Mouse (Mus musculus) right cerebral cortex, adult 2 months (tissue): ENCODE measurements around the gene Chsy1.
"Not testable (repeated sequence)": the region's sequence is repeated elsewhere in the genome, so short reads cannot be mapped to it uniquely, and the experiment has no call there.

Experiments used
- DNase-seq, 2 experiments: peaks; one replicate each; pipeline ENCODE4 v3.0.0; 2021 to 2022; ENCODE audit warnings: low spot score in 2 of 2

The Chsy1 gene

DNA sequence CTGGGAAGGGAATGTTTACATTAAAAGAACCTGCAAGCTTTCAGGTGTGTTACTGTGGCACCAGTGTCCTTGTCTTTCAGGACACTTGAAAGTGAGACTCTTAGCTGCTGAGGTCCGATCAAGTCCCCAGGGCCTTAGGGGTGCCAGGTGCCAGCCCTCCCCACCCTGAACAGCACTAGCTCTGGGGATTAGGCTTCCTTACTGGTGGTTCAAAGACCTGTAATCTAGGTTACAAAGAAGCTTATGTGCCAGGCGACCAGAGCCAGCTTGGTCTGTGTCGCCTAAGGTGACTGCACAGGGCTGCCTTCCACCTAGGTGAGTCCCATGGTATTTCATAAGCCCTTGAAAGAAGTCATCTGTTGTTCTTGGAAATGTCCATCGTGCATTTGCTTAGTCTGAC lies 66.9 kb downstream of the Chsy1 start:
- no peak for DNase-seq

- no peak for DNase-seq
These were observed 67.6 kb downstream of the Chsy1 start for GRCm38 (mm10) chr7:66176929-66177328.

- no peak for DNase-seq
These were observed 68.8 kb downstream of the Chsy1 start for GRCm38 (mm10) chr7:66178101-66178500.

DNA sequence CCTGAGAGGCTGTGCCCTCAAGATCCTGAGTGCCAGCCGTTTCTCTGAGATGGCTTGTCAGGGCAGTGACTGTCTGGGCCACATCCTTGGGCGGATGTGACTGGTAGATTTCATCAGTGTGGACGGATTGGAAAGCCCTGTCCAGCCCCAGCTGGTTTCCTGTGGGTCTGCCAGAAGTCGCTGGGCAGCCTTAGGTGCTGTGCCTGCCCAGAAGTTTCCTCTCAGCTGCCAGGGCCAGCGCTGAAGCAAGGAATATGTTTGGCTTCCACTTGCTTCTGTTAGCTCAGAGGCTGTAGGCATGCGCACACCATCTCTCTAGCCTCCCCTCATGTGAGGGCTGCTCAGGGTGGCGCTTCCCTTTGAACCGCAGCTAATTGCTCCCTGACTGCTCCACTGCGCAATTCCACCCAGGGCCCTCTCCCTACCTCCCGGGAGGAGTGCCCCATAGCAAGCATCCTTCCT lies 69.8 kb downstream of the Chsy1 start:
- DNase-seq: peak; percentile 16 to 26

GRCm38 (mm10) chr7:66179711-66180110 lies 70.4 kb downstream of the Chsy1 start:
- no peak for DNase-seq

- no peak for DNase-seq
These were observed 70.9 kb downstream of the Chsy1 start for GRCm38 (mm10) chr7:66180260-66180659.

GRCm38 (mm10) chr7:66180711-66181365 lies 71.5 kb downstream of the Chsy1 start:
- DNase-seq: no peak

DNA sequence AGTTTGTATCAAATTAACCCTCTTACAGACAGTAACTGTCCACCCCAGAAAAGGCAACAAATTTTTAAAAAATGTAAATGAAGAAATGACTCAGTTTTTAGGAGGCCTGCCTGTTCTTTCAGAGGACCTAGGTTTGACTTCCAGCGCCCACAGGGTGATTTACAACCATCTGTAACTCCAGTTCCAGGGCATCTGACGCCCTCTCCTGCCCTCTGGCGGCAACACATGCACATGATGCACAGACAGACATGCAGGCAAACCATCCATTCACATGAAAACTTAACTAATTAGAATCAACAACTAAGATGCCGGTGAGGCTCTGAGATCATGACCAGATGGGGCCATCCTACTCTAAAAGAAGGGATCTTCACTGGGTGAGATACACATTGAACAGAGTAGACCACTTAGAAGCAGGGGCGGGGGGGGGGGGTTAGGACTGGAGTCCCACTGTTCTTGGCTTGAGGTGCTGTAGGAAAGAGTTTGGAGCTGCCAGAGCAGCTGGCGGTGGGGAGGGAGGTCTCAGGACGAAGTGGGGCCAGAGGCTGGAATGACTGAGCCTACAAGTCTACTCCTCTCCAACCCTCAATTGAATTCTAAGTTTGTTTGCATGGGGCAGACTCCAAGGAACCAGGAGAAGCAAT lies 72.9 kb downstream of the Chsy1 start:
- no peak for DNase-seq

GRCm38 (mm10) chr7:66183404-66183803 lies 74.1 kb downstream of the Chsy1 start:
- no peak for DNase-seq

DNA sequence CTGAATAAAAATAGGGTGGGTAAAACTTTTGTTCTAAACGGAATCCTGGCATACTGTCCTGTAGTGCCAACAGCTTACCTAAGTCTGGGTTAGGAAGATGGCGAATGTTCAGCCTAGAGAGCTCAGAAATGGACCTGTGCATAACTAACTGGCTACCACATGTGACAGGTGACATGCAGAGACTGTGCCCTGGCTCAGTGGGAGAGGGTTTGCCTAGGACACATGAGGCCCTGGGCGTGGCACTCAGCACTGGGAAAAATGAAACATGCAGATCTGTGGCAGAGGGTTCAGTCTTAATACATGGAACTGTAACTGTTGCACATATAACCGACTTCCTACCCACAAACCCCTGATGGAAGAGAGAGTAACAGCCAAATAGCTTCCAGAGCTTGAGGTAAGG lies 74.7 kb downstream of the Chsy1 start:
- no peak for DNase-seq

GRCm38 (mm10) chr7:66185370-66185769 lies 76.1 kb downstream of the Chsy1 start:
- no peak for DNase-seq

GRCm38 (mm10) chr7:66187581-66188231 lies 78.4 kb downstream of the Chsy1 start:
- DNase-seq: no peak

GRCm38 (mm10) chr7:66190385-66190784 lies 81.1 kb downstream of the Chsy1 start:
- DNase-seq: not testable (repeated sequence)

DNA sequence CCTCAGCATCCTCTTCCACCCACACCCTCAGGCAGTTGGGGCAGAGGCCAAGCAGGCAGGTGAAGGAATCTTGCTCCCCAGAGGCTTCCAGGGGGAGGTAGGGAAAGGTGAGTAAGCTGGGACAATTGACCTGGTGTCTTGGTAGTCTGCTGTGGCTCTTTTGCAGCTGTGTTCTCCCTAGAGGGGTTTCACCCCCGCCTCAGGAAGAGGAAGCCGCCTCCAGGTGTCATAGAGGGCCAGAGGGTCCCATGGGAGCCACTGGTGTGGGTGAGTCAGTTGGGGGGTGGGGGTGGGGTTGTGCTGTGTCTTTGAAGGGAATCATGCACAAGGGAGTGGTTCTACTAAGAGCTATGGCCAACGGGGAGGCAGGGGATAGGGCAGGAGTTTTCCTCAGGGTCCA lies 85.2 kb downstream of the Chsy1 start:
- no peak for DNase-seq

- DNase-seq: no peak
These were observed 86.6 kb downstream of the Chsy1 start for GRCm38 (mm10) chr7:66195881-66196280.

DNA sequence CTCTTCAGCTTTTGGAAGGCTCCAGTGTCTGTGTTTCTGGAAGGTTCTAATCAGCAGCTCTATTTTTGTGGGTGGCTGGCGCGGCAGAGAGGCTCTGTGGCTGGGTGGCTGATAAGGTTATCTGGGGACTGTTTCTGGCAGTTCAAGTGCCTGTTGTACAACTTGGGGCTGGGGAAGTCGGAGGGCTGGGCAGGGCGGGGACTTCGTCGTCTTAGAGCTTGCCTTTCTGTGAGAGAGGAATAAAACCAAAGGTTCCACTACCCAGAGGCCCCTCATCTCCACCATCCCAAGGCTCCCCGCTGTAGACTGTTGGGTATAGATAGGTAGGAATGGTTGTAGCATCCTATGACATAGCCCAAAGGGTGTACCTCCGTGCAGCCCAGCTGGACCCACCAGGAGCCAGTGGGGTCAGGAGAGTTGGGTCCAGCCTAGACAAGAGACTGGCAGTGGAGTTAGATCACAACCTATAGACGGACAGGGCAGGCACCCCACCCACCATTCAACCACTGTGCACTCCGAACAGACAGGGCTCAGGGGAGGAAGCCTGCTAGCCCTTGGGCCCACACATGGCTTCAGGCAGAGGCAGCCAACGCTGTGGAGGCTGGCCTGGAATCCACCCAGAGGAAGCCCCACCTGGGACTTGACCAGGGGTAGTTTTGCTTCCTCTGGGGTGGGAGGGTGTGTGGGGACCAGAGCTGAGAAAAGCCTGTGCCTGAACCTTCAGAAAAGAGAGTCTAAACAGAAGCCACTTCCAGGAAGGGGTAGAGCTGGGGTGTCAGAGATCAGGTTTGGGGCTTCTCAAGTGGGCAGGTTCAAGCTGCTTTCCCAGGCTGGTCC lies 87.5 kb downstream of the Chsy1 start:
- DNase-seq: no peak

- DNase-seq: no peak
These were observed 89.1 kb downstream of the Chsy1 start for GRCm38 (mm10) chr7:66198416-66198815.

GRCm38 (mm10) chr7:66199391-66199831 lies 90.1 kb downstream of the Chsy1 start:
- DNase-seq: peak; percentile 50 to 63

GRCm38 (mm10) chr7:66200383-66200782 lies 91.1 kb downstream of the Chsy1 start:
- DNase-seq: no peak

DNA sequence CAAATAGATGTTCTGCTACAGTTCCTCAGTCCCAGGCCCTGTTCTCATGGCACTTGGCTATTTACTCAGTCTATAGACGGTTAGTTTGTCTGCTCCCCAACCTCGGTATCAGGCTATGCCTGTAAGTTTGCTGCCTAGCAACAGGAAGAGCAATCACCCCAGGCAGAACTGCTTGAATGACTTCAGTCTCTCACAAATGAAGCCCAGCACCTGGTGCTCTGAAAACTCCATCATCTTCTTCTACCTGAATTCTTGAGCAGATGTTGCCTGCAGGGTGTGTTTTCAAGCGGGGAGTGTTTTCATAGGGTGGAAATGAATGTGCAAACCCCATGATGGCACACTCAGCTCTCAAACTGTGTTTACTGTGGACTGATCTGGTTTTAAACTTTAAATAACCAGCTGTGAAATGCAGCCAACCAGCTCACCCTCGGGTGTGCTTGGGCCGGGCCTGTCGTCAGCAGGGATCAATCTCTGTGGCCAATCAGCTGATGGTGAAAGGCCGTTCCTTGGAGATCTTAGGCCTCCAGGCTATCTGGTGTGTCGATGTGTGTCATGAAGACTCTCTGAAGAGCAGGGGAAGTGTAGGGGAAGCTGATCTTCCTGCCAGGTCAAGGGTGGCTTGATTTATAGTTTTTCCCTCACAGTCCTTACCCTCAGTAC lies 91.6 kb downstream of the Chsy1 start:
- DNase-seq: no peak

DNA sequence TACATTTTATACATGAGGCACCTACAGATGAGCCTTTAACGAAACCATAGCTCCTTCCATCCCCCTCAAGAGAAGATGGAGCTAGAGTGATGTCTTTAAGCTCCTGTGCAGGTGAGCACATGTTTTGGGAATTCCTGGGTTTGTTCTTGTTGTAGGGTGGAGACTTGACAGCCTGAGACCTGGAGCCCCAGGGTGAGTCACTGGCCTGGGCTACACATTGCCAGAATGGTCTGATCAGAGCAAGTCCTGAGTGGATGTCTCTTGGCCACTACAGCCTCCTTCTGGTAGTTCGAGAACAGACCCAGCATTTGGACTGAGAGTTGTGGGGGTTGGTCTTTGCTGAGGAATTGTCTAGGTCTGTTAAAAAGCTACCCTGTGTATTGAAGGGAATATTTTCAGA lies 92.3 kb downstream of the Chsy1 start:
- DNase-seq: no peak

- no peak for DNase-seq
These were observed 100.6 kb downstream of the Chsy1 start for GRCm38 (mm10) chr7:66209920-66210319.
